Mouse (Mus musculus) liver, adult 10 weeks (tissue): Measurements from ENCODE around the gene Gm10974. TPM values are rescaled to one million over a fixed set of nuclear protein-coding genes. Genes with fewer than 3 reads are reported as not detected.

Experiments used
- polyA plus RNA-seq: library from polyadenylated mRNA; stranded (reverse); fragments of 350-450 nt; fragmentation: Illumina TruSeq; extraction: RNeasy Lipid Tissue Mini Kit (QIAGEN cat#74804); gene quantifications from one replicate; pipeline ENCODE4 v1.2.3, GENCODE M21; 2014; ENCODE audit warnings: low read depth, low replicate concordance

Gene Gm10974
- not detected for polyA plus RNA-seq

GRCm38 (mm10) chr7:66365904-66366303, at the start of gene Gm10974:
Gm10974 (plus strand) TSS chr7:66365905.

GRCm38 (mm10) chr7:66387813-66388521, 22.3 kb downstream of the Gm10974 start, which contains the start of gene Lrrk1:
Lrrk1 (minus strand) TSS chr7:66388350.

GRCm38 (mm10) chr7:66427437-66428161, 61.9 kb downstream of the Gm10974 start, which contains the start of gene Aldh1a3:
Aldh1a3 (minus strand) TSS chr7:66427517.

Other genes starting within 250 kb of the Gm10974 start
- 2.0 TPM for gene Lrrk1, start 22.4 kb downstream of the Gm10974 start, polyA plus RNA-seq
- 0.13 TPM for gene Aldh1a3, start 61.6 kb downstream of the Gm10974 start, polyA plus RNA-seq